Mouse (Mus musculus) embryonic facial prominence, embryonic 15.5 days (tissue): ENCODE data around the gene Cbl. TPM values are rescaled to one million over a fixed set of nuclear protein-coding genes. Genes with fewer than 3 reads are reported as not detected.

Experiments used
- ATAC-seq: fragments of 200-750 bp; cut with Nextera tagmentation; 2 replicates; pipeline ENCODE4 v1.8.0; 2017; ENCODE audit warnings: low read depth, moderate TSS enrichment; ENCODE audit not compliant: insufficient number of reproducible peaks, low FRiP score, low TSS enrichment
- H3K27ac ChIP-seq: fragments of 300-500 bp; sonication (generic); replicated peaks from 2 replicates; pipeline ENCODE4 v1.5.1; 2015; ENCODE audit warnings: mild to moderate bottlenecking, inconsistent platforms
- H3K27me3 ChIP-seq: fragments of 300-500 bp; sonication (generic); 2 replicates; pipeline ENCODE4 v1.6.1; 2015; ENCODE audit warnings: inconsistent platforms
- H3K36me3 ChIP-seq: fragments of 300-500 bp; sonication (generic); 2 replicates; pipeline ENCODE4 v1.6.1; 2015; ENCODE audit warnings: mild to moderate bottlenecking, inconsistent platforms
- H3K4me1 ChIP-seq: fragments of 300-500 bp; sonication (generic); 2 replicates; pipeline ENCODE4 v1.6.1; 2015; ENCODE audit warnings: inconsistent platforms
- H3K4me2 ChIP-seq: fragments of 300-500 bp; sonication (generic); replicated peaks from 2 replicates; pipeline ENCODE4 v1.6.1; 2015; ENCODE audit warnings: mild to moderate bottlenecking, inconsistent platforms
- H3K4me3 ChIP-seq: fragments of 300-500 bp; sonication (generic); replicated peaks from 2 replicates; pipeline ENCODE4 v1.5.1; 2015; ENCODE audit warnings: mild to moderate bottlenecking, inconsistent platforms
- H3K9ac ChIP-seq: fragments of 300-500 bp; sonication (generic); 2 replicates; pipeline ENCODE4 v1.6.1; 2015; ENCODE audit warnings: inconsistent platforms
- H3K9me3 ChIP-seq: fragments of 300-500 bp; sonication (generic); replicated peaks from 2 replicates; pipeline ENCODE4 v1.6.1; 2016; ENCODE audit warnings: inconsistent platforms
- WGBS: fragments of 180-500 bp; shearing (Covaris S2); methylation state at CpG from one replicate; pipeline ENCODE4 v1.1.7; 2015; 5-methylcytosine and 5-hydroxymethylcytosine counted together
- polyA plus RNA-seq: library from polyadenylated mRNA; unstranded; fragments of >200 nt; fragmentation: Nextera tagmentation; extraction: Ambion mirVana; gene quantifications from 2 replicates; pipeline ENCODE4 v1.2.1, GENCODE M21; 2015

Cbl gene
- polyA plus RNA-seq, 1 experiment from 2014 or later: 17.7 TPM

- no peak overlapping the region for H3K4me3 ChIP-seq
These were observed 129.0 kb downstream of the Cbl start for GRCm38 (mm10) chr9:44104881-44105280.

GRCm38 (mm10) chr9:44101490-44101889 is 132.4 kb downstream of the Cbl start, which contains the start of gene Mfrp:
Mfrp (plus strand) TSS chr9:44101729.
- ATAC-seq: no peak
- H3K4me2 ChIP-seq: no peak within 1 kb of the TSS
- 45% methylated on average over 9 of the region's 9 CpGs for WGBS
- H3K27ac ChIP-seq: no peak within 1 kb of the TSS
- H3K4me1 ChIP-seq: peaks cover 3% of the 10 kb centered on the region; the same call in 1 of the 2 replicates
- H3K4me3 ChIP-seq: no peak within 1 kb of the TSS
- H3K36me3 ChIP-seq: peaks cover 7% of the 10 kb centered on the region
- no peaks in the 10 kb centered on the region for H3K27me3 ChIP-seq
- H3K9me3 ChIP-seq: no peaks in the 10 kb centered on the region
- no peak within 1 kb of the TSS for H3K9ac ChIP-seq

More at GRCm38 (mm10) chr9:44104881-44105280, 129.0 kb downstream of the Cbl start:
- Histone ChIP-seq H3K4me2 (no peak overlapping the region), H3K27me3 (no peaks in the 10 kb centered on the region), H3K36me3 (peaks cover 12% of the 10 kb centered on the region), H3K9me3 (no peaks in the 10 kb centered on the region), H3K4me1 (peaks cover 36% of the 10 kb centered on the region), H3K27ac (no peak overlapping the region), H3K9ac (no peak overlapping the region)
- ATAC-seq: no peak
- WGBS: 87% methylated on average over 7 of the region's 7 CpGs

DNA sequence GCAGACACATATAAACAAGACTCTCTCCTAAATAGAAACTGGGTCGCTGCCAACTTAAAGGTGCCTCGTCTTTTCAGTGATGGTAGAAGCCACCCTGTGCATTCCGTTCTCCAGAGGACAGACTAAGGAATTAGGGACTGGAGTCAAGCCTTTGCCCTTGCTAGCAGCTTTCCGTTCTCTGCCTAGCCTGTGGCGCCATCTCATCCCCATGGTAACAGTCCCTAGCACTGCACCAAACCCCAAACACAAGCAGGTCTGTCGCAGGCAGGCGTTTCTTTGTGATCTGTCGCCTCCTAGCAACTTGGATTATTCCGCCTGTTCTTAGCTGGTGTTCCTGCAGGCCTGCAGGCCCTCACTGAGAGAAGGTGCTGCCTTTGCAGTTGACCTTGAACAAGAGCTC is 137.3 kb downstream of the Cbl start:
- no peak for ATAC-seq
- Histone ChIP-seq H3K4me3 (no peak overlapping the region), H3K9ac (no peak overlapping the region), H3K4me2 (no peak overlapping the region), H3K36me3 (peaks cover 21% of the 10 kb centered on the region), H3K27ac (no peak overlapping the region), H3K9me3 (no peaks in the 10 kb centered on the region), H3K4me1 (peaks cover 5% of the 10 kb centered on the region), H3K27me3 (no peaks in the 10 kb centered on the region)
- 37% methylated on average over 9 of the region's 9 CpGs for WGBS

DNA sequence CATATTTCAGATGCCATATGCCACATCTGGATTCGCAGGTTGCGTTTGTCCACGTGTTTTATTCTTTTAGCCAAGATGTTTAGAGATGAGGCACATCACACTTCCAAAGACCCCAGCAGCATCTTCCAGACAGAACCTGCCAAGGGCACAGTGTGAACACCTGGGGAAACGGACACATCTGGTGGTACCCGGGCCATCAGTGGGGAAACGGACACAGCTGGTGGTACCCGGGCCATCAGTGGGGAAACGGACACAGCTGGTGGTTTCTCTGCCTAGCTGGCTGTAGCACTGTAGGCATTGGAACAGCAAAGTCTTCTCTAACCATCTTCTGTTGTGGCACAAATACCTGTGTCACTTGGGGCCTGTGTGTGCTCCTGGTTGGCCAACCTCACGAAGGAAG is 138.1 kb downstream of the Cbl start:
- Histone ChIP-seq H3K9me3 (no peaks in the 10 kb centered on the region), H3K4me2 (no peak overlapping the region), H3K27me3 (no peaks in the 10 kb centered on the region), H3K36me3 (peaks cover 22% of the 10 kb centered on the region), H3K9ac (no peak overlapping the region), H3K4me3 (no peak overlapping the region), H3K4me1 (peaks cover 5% of the 10 kb centered on the region), H3K27ac (no peak overlapping the region)
- 83% methylated on average over 9 of the region's 9 CpGs for WGBS
- no peak for ATAC-seq

DNA sequence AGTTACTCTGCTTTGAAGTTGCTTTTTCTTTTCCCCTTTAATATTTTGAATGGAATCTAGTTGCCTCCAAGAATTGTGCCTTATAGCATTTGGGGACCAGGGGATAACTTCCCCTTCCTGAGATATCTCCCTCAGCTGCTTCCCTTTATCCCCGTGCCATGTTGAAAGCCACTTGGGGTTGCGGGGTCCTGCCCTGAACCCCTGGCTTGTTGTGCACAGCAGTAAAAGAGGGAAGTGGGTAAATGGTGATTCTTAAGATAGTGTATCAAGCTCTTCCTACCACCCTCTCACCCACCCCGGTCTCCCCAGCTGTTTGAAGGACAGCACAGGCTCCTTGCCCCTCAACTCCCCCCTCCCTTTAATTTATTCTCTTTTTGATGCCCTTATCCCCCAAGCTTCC is 139.1 kb downstream of the Cbl start:
- Histone ChIP-seq H3K4me2 (no peak overlapping the region), H3K4me1 (peaks cover 8% of the 10 kb centered on the region), H3K27me3 (no peaks in the 10 kb centered on the region), H3K4me3 (no peak overlapping the region), H3K9ac (no peak overlapping the region), H3K36me3 (peaks cover 22% of the 10 kb centered on the region), H3K9me3 (no peaks in the 10 kb centered on the region), H3K27ac (no peak overlapping the region)
- ATAC-seq: no peak
- WGBS: 78% methylated on average over 3 of the region's 3 CpGs

DNA sequence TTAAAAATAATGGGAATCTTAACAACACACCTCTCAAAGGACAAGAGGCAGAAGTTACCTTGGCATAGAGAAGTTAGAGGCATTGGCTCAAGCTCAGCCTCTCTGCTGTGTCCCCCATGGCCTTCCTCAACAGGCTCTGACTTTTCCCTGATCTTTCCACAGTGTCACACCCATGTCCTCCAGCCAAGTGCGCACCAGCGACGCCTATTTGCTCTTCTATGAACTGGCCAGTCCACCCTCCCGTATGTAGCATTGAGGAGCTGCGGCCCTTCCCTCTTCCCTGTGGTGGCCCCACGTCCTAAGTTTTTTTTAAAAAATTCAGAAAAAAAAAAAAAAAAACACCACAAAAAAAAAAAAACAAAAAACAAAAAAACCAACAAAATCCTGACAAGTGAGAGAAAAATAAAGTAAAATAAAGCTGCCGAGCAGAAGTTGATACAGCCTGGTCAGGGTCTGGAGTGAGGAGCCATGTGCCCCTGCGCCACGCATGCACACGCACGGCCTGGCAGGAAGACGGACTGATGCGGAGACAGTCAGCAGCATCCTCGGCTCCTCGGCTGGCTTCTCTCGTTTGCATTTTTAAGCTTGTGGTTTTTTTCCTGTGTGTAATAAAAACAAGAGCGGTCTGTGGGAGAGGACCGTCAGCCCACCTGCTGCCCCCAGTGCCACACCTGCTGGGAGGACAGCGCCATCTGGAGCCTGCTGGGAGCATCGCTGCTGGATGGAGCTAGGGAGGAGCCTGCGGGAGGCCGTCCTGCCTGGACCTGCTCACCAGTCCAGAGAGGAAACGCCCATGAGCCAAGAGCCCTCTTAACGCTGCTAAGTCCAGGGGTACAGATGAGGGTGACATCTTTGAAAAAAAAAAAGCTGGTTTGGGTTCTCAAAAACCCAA is 140.0 kb downstream of the Cbl start:
- Histone ChIP-seq H3K9ac (no peak overlapping the region), H3K9me3 (no peaks in the 10 kb centered on the region), H3K4me2 (no peak overlapping the region), H3K36me3 (peaks cover 22% of the 10 kb centered on the region), H3K27me3 (no peaks in the 10 kb centered on the region), H3K4me3 (no peak overlapping the region), H3K27ac (no peak overlapping the region), H3K4me1 (peaks cover 17% of the 10 kb centered on the region)
- 34% methylated on average over 24 of the region's 24 CpGs for WGBS
- ATAC-seq: no peak

Other genes with a start within 250 kb of the Cbl start
- 11.7 and 14.1 TPM in 2 replicates for gene Thy1, start 190.7 kb downstream of the Cbl start, polyA plus RNA-seq
- 28.2 and 29.5 TPM in 2 replicates for gene Usp2, start 167.0 kb downstream of the Cbl start, polyA plus RNA-seq
- 0.08 and 0.20 TPM in 2 replicates for gene Mfrp, start 132.3 kb downstream of the Cbl start, polyA plus RNA-seq
- gene C1qtnf5, start 126.8 kb downstream of the Cbl start, polyA plus RNA-seq: 5.3 and 6.0 TPM in 2 replicates
- 0.27 and 0.46 TPM in 2 replicates for gene Gm49380, start 120.5 kb downstream of the Cbl start, polyA plus RNA-seq
- 68.0 and 69.8 TPM in 2 replicates for gene Rnf26, start 120.5 kb downstream of the Cbl start, polyA plus RNA-seq
- 38.7 and 42.1 TPM in 2 replicates for gene Mcam, start 99.6 kb downstream of the Cbl start, polyA plus RNA-seq
- gene Ccdc153, start 6.6 kb upstream of the Cbl start, polyA plus RNA-seq: 15.9 and 23.5 TPM in 2 replicates
- 0.14 and 0.19 TPM in 2 replicates for gene Pdzd3, start 17.4 kb upstream of the Cbl start, polyA plus RNA-seq
- gene Nlrx1, start 34.5 kb upstream of the Cbl start, polyA plus RNA-seq: 13.4 and 14.6 TPM in 2 replicates
- gene Abcg4, start 54.6 kb upstream of the Cbl start, polyA plus RNA-seq: 5.1 and 5.5 TPM in 2 replicates
- 23.0 and 26.6 TPM in 2 replicates for gene Hinfp, start 71.6 kb upstream of the Cbl start, polyA plus RNA-seq
- 9.1 and 10.3 TPM in 2 replicates for gene C2cd2l, start 86.2 kb upstream of the Cbl start, polyA plus RNA-seq
- gene Dpagt1, start 92.0 kb upstream of the Cbl start, polyA plus RNA-seq: 31.4 and 37.2 TPM in 2 replicates
- 288 and 326 TPM in 2 replicates for gene H2afx, start 100.6 kb upstream of the Cbl start, polyA plus RNA-seq
- 93.0 and 99.4 TPM in 2 replicates for gene Hmbs, start 110.2 kb upstream of the Cbl start, polyA plus RNA-seq
- 25.0 and 30.3 TPM in 2 replicates for gene Vps11, start 127.6 kb upstream of the Cbl start, polyA plus RNA-seq
- gene Hyou1, start 145.4 kb upstream of the Cbl start, polyA plus RNA-seq: 31.0 and 31.1 TPM in 2 replicates
- gene Slc37a4, start 162.8 kb upstream of the Cbl start, polyA plus RNA-seq: 17.3 and 19.8 TPM in 2 replicates
- 1,806 and 1,877 TPM in 2 replicates for gene Rps25, start 173.1 kb upstream of the Cbl start, polyA plus RNA-seq
- 137 and 138 TPM in 2 replicates for gene Trappc4, start 173.6 kb upstream of the Cbl start, polyA plus RNA-seq
- 28.1 and 30.5 TPM in 2 replicates for gene Ccdc84, start 184.5 kb upstream of the Cbl start, polyA plus RNA-seq
- not detected in 2 replicates for gene Foxr1, start 207.1 kb upstream of the Cbl start, polyA plus RNA-seq
- 2.1 and 3.3 TPM in 2 replicates for gene Upk2, start 220.9 kb upstream of the Cbl start, polyA plus RNA-seq
- 21.2 and 21.8 TPM in 2 replicates for gene Bcl9l, start 248.8 kb upstream of the Cbl start, polyA plus RNA-seq